Mouse (Mus musculus) neural tube, embryonic 10.5 days (tissue): ENCODE results near the gene Asb17.
"Not testable (repeated sequence)": the region's sequence is repeated elsewhere in the genome, so short reads cannot be mapped to it uniquely, and the experiment has no call there.

ENCODE experiments used
- DNase-seq: peaks from one replicate; pipeline ENCODE4 v3.0.0-alpha.2; 2017; ENCODE audit warnings: low spot score; ENCODE audit errors: extremely low spot score

Gene Asb17

DNA sequence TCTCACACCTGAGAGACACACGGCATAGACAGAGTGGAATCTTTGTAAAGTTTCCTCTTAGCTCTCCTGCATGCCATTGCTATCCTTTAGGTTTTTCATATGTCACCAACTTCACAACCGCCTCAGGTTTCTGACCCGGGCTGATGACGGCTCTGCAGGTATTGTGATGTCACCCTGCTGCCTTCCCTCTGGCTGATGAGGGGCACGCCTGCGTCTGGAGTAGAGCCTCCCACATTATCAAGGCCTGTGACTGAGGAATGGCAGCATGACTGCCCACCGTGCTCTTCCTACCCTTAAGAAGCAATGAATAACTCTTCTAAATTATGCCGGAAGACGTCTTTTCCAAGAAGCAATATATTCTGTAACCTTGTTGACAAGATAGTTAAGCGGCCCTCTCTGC is at the start of gene Asb17:
TSS of gene Asb17 (plus strand) at position 180 of the 400 bp plus-strand sequence.
- no peak for DNase-seq

DNA sequence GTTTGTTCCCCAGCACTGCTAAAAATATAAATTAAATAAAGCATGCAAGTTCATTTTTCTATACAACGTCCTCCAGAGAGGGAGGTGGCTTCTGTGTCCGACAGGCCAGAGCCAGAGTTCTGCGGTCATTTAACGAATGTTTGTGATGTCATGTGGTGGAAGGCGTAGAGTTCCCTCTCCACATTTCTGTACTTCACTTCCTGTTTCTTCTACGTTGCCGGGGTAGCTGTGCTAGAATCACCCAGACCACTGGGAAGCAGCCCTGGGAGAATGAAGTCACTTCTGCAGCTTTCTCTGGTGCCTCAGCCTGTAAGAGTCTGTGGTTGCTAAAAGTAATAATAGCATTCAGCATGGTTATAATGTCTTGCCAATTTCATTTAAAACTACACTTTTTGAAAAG is 46.4 kb upstream of the Asb17 start:
- DNase-seq: no peak

DNA sequence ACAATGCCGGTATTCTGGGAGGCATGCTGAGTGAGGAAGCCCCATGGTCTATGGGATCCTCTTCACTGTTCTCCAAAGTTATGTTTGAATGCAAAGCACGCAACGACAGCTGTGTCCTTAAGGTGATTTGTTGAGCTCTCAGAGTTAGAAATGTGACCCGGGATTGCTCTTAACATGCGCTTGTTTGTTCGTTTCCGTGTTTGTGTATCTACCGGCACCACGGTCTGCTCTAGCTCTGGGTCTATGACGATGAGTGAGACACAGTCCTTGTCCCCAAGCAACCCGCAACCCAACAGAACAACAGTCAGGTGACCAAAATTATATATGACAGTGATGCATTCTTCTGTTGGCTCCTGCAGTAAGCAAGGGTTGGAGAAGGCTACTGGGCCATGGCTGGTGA is 44.4 kb upstream of the Asb17 start:
- DNase-seq: no peak

DNA sequence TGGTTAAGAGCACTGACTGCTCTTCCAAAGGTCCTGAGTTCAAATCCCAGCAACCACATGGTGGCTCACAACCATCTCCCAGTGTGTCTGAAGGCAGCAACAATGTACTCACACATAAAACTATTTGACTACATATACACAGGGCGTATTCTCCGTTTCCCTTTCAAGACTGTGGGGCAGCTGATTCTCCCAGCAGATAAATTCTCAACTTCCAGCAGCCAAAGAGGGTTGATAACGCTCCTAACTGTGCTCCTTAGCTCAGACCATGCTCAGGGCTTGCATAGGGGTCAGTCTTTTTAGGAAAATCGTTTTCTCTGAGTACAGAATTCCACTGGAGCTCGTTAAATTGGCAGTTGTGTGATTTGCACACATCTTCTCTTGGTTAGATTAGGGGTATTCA is 43.3 kb upstream of the Asb17 start:
- no peak for DNase-seq

DNA sequence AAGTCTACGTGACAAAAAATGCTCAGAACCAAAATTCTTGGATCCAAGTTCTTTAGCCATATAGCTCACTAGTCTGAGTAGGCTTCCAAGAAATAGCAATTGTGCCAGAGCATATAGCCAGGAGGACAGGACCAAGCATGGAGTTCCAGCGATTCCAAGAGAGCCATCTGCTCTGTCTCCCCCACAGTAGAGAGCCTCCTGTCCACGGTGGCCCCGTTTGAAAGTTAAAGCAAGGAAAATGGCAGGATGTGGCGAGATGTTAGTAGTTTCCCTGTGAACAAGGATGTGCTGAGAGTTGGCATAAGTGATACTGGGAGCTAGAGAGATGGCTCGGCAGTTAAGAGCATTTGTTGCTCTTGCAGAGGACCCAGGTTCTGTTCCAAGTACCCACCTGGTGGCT is 42.5 kb upstream of the Asb17 start:
- no peak for DNase-seq

DNA sequence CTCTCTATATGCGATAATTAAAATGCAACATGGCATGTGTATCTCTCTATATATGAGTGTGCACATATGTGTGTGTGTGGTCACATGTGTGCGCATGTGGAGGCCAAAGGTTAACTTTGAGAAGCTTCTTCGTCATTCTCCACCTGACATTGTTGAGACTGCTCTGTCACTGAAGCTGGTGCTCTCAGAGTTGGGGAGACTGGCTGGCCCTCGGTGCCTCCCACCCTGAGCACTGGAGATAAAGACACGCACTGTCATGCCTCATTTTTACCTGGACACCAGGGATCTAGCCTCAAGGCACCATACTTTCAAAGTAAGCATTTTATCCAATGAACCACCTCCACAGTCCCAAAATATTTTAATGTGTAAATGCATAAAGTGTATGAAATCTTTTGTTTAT is 41.4 kb upstream of the Asb17 start:
- DNase-seq: no peak

DNA sequence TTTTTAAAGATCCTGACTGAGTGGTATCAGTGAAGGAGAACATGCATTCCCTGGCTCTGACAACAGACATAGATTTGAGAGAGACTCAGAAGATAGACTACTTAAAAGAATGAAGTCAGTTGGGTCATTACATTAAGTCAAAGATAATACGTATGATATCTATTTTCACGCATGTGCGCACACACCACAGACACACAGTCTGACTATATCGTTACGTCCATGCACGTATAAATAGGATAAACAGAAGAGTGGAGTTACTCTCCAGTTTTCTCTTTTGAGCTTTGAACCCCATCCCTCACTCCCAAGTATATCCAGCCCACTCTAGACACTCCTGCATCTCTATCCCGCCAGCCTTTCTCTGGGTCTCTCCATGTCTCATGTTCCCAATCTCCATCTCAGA is 40.0 kb upstream of the Asb17 start:
- no peak for DNase-seq

DNA sequence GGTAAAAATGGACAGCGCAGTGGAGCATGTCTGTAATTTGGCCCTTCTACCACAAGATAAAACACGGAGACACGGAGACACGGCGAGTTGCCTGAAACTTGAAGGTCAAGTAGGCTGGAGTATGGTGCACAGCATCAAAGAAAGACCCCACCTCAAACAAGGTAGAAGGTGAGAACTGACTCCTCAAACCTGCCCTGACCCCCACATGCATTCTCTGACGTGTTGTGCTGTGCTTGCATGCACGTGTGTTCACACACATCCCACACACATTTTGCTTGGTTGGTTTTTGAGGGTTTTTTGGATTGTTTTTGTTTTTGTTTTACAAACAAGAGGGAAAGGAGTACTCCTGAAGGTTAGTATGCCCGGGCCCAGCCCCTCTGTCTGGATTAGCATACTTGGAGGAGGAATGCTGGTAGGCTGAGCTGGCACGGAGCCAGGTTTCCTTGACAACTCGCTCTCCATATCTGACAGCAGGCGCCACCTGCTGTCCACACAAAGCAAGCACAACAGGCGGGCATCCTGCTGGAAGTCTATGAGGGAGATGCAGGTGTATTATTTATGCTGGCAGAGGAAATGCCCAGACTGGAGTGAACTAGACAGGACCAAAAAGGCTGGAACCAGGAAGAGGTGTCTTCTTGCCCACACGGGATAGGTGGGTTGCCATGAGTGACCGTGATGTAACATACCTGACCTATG is 37.8 kb upstream of the Asb17 start:
- peak; percentile 95 for DNase-seq

DNA sequence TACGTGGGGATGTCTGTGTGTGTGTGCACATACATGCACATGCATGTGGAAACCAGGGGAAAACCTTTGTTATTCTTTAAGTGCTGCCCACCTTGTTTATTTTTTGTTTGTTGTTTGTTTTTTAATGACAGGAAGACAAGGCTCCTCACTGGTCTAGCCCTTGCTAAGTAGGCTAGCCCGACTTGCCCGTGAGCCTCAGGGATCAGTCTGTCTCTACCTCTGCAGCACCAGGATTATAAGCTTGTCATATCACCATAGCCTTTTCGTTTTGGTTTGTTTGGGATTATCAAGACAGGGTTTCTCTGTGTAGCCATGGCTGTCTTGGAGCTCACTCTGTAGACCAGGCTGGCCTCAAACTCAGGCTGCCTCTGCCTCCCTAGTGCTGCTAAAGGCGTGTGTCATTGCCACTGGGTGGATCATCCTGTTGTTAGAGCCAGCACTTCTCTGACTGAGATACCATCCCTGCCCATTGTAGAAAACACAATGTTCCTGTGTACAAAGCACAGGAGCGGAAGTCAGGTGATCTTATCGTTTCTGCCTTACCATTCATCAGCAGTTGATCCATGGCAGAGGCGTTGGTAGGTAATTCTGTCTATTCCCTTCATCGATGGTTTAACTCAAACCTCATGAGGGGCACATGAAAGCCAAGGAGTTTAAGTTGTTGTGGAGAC is 37.1 kb upstream of the Asb17 start:
- DNase-seq: no peak

DNA sequence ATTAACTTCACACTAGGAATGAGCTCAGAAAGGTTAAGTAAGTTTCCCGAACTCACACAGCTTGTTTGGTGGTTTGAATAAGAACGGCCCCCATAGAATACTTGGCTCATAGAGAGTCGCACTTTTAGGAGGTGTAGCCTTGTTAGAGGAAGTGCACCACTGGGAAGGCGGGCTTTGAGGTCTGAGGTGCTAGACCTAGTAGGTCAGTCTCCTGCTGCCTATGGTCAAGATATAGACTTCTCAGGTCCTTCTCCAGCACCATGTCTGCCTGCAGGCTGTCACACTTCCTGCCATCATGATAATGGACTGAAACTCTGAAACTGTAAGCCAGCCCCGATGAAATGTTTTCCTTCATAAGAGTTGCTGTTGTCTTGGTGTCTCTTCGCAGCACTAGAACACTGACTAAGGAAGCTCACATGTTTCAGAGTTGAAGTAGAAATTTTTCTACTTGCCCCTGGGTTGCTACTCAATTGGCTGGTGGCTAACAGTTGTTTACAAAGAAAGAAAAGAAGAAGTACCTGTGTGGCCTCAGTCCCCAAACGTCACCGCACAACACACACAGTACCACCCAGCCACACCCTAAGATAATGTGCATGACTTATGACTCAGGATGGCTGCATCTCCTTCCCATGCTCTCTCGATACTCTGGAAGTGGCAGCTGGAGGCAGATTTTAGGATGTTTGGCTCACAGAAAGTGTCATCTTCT is 36.4 kb upstream of the Asb17 start:
- DNase-seq: no peak

DNA sequence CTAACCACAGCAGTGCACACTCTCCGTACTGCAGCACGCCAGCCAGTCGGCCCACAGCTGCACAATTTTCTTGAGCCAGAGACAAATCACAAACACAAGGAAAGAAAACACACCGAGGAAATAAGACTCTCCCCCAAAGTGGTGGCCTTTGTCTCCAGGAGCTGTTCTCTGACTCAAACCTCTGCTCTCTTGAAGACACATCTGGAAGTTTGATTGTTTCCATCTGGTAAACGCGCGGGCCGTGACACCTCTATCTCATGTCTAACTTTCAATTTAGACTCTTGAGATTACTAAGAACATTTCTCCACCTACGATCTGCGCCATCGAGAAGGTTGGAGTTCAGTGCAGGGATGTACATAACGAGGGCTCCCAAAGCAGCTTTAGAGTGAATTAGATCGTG is 35.6 kb upstream of the Asb17 start:
- DNase-seq: peak; percentile 38

DNA sequence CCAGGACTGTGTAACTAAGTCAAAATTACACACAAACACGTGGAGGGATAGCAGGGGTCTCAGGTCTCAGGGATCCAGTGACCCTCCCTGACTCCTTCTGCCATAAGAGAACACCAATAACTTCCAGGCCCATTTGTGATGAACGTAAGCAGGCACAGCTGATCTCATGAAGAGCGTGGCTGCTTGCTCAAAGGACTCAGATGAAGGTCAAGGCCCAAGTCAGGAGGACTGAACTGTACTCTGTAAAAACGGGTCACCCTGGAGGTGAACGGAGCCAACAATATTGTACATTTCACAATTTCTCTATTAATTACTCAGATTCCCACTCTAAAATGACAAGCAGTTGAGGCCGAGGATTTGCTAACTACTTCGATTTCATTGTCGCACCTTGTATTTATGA is 30.0 kb upstream of the Asb17 start:
- no peak for DNase-seq

DNA sequence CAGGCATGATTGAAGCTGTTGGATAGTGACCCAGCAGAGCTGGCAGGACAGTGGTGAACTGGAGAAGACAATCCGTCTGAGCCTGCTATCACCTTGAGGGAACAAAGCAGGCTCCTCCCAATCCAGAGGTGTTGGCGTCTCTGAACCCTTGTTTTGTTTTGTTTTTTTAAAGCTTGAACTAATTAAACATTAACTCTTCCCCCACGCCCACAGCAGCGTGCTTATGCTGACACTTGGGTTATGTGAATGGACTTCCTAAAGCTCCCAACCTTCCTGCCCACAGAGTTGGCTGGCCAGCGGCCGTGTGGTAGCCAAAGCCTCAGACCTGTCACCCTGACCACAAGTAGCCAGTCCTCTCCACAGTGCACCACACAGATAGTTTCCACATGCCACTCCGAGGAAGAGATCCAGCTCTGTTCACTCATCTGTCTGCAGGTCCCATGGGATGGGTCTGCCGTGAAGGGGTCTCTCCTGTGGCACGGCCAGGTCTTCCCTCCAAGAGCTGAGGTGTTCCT is 26.6 kb upstream of the Asb17 start:
- DNase-seq: no peak

DNA sequence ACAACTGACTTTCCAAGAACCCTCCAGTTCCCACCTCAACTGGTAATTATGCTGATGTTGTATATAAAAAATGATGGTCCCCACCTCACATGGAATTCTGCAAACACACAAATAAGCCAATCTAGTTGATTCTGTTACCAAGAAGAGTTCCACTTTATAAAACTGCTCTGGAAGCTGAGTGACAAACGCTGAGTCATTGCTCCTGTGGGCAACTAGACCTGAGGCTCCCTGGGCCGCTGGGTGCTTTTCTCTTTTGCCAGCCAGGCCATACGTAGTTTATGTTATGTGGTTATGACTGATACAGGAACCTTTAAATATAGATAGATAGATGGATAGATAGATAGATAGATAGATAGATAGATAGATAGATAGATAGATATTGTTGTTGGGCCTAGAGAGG is 25.3 kb upstream of the Asb17 start:
- DNase-seq: no peak

DNA sequence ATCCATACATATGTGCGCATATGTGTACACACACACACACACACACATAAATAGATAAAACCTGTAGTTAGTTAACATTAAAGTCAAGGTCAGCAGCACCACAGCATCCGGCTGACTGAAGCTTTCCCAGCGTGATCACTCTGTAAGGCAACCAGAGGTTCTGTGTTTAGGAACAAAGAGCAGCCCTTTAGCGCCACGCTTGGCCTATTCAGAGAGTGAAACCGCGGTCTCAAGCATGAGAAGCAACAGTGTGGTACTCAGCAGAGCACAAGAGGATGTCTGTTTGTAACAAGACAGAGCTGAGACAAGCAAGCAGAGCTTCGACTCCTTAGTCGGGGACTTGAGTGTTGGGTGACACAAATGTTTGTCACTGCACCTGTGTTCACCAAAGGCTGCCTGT is 24.6 kb upstream of the Asb17 start:
- no peak for DNase-seq

DNA sequence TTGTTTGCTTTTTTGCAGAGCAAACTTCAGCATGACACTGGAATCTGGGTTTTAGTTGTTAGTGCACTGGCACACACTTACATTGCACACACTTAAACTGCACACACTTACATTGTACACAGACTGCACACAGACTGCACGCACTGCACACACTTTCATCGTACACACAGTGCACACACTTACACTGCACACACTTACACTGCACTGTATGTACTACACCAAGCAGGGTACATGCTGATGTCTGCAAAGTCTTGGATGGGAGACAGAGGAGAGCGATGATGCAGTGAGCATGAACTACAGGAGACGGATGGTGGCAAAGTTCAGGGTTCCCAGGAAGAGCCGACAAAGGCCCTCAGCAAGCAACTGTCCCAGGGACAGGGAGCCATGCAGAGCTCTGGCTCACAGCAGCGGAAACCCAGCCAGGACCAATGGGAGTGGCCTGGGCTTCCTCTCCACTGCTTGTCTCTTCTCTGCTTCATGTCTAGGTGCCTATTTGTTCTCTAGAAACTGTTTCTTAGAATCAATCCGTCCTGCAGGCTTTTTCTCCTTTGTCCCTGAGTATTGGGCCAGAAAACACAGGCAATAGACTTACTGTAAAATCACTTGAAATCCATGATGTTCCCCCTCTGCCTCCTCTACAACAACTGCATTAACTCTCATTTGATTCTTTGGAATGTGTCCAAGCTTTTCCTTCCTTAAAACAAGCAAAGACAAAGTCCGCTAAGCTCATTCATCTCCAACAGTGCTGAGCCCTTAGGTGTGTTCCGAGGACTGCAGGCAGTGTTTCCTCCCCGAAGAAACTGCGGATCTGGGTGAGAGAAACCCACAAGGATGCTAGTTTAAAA is 20.1 kb upstream of the Asb17 start:
- DNase-seq: no peak

DNA sequence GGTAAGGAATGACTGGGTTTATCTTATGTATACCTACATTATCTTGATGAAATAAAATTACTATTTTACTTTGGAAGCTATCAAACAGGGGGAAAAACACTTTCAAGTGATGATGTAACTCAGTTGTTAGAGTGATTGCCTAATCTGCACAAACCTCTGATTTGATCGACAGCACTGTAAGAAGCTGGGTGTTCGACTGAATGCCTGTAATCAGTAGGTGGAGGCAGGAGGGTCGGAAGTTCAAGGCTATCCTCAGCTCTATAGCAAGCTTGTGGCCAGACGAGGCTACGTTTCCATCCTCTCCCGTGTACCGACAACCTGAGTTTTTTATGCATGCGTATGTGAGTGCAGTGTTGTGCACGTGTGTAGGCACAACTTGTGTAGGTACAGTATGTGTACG is 18.8 kb upstream of the Asb17 start:
- no peak for DNase-seq

DNA sequence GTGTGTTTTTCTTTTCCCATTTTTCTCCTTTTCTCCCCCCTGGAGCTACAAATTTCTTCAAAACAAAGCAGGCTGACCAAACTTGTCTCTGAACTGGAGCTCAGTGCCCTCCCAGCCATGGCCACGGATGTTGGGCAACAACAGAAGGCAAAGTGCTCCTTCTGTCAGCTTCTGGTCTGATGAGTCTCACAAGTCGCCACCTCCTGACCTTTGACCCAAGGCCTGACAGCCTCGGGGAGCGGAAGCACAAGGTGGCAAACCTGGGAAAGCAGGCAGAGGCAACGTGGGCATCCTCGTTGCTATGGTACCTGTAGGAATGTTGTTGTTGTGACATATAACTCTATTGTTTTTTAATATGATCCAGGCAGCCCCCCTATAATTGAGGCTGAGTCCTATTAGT is 17.4 kb upstream of the Asb17 start:
- DNase-seq: no peak

DNA sequence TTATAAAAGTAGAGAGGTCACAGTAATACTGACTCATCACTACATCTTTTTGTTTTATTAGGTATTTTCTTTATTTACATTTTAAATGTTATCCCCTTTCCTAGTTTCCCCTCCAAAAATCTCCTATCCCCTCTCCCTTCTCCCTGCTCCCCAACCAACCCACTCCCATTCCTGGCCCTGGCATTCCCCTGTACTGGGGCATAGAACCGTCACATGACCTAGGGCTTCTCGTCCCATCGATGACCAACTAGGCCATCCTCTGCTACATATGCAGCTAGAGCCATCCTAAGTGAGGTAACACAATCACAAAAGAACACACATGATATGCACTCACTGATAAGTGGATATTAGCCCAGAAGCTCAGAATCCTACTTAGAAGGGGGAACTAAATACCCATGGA is 14.2 kb upstream of the Asb17 start:
- not testable (repeated sequence) for DNase-seq

DNA sequence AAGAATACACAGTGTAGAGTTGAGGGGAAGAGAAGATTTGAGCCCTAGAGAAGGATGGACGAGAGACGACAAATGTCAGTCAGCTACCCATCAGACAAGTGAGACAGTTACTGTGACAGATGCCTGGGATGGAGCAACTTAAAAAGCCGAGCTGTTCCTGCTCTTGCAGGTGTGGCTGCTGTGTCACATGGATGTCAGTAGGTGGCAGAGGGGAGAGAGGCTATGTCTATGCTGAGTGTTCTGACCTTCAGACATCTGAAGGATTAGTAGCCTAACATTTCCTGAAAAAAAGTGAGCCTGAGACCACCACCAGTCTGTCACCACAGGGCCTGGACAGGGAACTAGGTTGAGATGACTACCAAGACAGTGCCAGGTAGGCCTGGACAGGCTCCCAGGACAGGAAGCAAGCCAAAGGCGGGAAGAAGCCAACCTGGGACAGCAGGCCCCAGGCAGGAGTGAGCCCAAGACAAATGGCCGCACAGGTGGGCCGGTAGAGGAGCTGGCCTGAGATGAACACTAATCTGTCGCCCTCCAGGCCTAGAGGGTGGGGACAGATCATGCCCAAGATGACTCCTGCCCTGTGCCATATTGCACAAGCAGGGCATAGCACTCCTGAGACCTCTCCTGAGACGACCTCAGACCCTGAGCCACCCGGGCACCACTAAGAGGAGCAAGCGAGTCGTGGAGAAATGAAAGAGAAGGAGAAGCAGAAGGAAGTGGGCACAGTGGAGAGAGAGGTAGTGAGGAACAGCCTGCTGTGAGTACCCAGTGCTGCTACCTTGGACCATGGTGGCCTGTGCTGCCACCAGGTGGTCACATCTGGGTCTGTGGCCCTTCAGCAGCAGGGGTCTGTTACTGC is 12.8 kb upstream of the Asb17 start:
- DNase-seq: no peak
